Mouse (Mus musculus): Measurements from ENCODE around the gene Anxa4.

Gene Anxa4

GRCm38 (mm10) chr6:86754105-86754863 lies 39.1 kb downstream of the Anxa4 start:
- in situ Hi-C loops (cut with MboI, MseI) = no loop called here

DNA sequence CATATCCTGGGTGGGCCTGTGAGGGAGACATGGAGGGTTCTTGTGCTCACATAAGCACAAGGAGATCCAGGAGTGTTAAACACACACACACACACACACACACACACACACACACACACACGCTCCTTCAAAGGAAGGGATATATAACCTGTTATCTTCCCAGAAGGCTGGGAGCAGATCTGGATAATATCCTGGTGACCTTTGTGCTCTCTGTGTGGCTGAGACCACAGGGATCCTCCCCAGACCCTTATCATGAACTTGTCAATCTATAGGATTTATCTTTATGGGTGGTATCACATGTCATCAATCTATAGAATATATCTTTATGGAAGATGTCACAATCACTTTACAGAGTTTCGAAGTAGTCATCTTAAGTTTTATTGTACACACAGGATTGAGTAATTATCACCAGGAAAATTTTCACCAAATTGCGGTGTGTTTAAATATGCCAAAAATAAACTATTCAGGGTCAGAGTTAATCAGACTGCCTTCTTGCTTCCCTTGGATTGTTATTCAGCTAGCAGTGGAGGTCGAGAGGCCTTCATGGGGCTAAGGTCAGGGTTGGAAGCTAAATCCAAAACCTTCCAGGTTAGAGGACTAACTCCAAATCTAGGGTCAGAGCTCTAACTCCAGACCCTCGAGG lies 40.4 kb downstream of the Anxa4 start:
- in situ Hi-C loops (cut with MboI, MseI) = no loop called here

DNA sequence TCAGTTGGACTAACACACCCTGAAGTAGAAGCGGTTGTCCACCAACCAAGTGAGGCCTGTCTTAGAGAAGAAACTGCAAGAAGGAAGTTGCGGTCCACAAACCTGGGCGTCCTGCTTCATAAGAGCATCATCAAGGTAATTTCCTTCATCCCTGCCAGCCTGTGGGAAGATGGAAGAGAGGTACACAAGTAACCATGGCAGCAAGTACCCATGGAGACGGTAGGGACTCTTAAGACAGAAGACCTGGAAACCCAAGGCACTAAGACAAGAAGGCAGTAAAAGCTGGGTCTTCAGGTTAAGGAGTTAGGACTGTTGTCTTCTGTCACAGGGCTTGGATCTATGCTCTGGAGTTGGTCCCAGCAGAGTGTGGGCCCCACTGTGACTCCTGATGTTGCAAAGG lies 42.4 kb downstream of the Anxa4 start:
- in situ Hi-C loops (cut with MboI, MseI) = no loop called here

GRCm38 (mm10) chr6:86749817-86750216 lies 43.6 kb downstream of the Anxa4 start:
- in situ Hi-C loops (cut with MboI, MseI) = loop anchor here (5.0 kb wide), 1 partner anchor 57 kb away; no protein-coding TSS in a partner anchor

- in situ Hi-C loops (cut with MboI, MseI) = loop anchor here (5.0 kb wide), 1 partner anchor 60 kb away; no protein-coding TSS in a partner anchor
These were observed 46.2 kb downstream of the Anxa4 start for GRCm38 (mm10) chr6:86747171-86747570.

DNA sequence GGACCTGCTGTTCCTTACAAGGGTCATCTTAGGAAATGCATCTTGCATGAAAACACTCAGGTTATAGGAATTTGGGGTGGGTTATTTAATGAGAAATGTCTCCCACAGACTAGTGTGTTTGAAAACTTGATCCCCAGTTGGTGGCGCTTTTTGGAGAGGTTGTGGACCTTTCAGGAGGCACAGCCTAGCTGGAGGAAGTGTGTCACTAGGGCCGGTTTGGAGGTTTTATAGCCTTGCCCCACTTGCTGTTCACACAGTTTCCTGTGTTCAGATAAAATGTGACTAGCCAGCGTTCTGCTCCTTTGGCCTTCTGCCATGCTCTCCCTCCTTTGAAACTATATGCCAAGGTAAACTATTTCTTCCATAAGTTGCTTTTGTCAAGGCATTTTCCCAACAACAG lies 52.7 kb downstream of the Anxa4 start:
- in situ Hi-C loops (cut with MboI, MseI) = no loop called here

- in situ Hi-C loops (cut with MboI, MseI) = no loop called here
These were observed 56.6 kb downstream of the Anxa4 start for GRCm38 (mm10) chr6:86736830-86737229.

DNA sequence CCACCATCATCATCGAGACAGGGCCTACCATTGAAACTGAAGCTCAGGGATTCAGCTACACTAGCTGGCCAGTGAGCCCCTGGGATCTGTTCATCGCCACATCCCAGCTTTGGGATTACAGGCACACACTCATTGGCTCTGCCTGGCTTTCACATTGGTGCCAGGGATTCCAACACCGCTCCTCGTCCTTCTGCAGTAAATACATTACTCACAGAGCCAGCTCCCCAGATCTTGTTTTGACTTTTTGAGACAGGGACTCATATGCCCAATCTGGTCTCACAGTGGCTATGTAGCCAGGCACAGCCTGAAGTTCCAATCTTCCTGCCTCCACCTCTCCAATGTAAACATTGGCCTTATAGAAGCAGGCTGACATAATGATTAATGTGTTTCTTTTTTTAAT lies 57.1 kb downstream of the Anxa4 start:
- in situ Hi-C loops (cut with MboI, MseI) = no loop called here

- in situ Hi-C loops (cut with MboI, MseI) = no loop called here
These were observed 60.1 kb downstream of the Anxa4 start, which contains the start of gene Gmcl1 for GRCm38 (mm10) chr6:86733183-86733876. Gene Gmcl1, minus strand, starts transcription at chr6:86733383.

GRCm38 (mm10) chr6:86732276-86733173 lies 60.9 kb downstream of the Anxa4 start:
- in situ Hi-C loops (cut with MboI, MseI) = no loop called here

GRCm38 (mm10) chr6:86728711-86729110 lies 64.7 kb downstream of the Anxa4 start:
- in situ Hi-C loops (cut with MboI, MseI) = no loop called here

DNA sequence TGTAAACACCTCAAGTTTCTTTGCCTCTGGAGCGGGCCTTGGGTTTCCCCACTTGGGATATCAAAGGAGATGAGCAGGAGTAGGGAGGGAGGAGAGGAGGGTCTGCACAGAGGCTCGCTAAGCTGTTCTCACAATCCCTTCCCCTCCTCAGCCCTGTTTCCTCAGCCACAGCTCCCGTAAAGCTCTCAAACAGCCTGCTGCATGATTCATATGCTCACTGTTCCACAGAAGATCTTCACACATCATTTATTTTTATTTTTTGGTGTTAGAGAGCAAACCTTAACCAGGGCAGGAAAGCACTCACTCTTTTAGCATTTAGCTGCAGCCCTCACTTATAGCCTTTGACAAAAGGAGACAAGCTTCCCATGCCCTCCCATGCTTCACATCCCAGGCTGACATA lies 71.4 kb downstream of the Anxa4 start:
- in situ Hi-C loops (cut with MboI, MseI) = no loop called here

DNA sequence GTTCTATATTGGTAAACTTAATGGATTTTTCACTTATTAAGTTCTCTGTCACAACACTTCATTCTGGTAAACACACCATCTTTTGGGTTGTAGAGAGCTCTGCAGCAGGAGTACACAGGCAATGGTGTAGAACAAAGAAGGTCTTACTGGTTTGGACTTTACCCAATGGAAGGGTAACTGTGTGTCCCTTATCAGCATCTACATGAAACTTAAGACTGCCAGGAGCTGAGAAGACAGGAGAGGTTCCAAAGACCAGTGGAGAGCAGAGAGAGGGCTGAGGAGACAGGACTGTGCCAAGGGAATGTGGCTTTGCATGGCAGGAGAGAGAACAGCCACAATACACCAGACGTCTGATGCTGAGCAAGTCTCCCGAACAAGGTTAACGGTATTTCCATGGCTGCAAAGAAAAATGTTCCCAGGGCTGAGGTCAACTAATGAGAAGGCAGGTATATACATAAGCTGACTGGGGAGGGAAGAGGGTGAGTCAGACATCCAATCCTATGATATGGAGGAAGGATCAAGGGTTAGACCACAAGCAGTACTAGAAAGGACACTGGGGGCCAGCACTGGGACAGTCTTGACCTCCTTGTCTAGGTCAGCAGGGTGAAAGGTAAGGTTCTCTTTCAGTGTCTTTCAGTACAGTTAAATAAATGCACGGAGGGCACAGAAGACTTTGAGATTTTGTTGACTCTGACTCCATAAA lies 85.2 kb downstream of the Anxa4 start:
- in situ Hi-C loops (cut with MboI, MseI) = no loop called here

- in situ Hi-C loops (cut with MboI, MseI) = no loop called here
These were observed 90.8 kb downstream of the Anxa4 start for GRCm38 (mm10) chr6:86702577-86702976.

DNA sequence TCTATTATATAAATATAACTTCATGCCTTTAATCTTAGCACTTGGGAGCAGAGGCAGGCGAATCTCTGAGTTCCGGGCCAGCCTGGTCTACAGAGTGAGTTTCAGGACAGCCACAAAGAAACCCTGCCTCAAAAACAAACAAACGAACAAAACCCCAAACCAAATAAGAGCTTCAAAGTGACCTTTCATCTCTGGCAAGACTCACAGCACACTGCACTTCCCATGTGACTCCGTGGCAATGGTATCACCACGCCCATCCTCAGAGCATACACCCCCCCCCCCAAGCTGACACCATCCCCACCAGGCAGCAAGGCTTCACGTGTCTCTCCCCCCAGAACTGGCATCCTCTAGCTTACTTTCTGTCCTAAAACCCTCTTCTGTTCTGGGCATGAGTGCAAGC lies 95.5 kb downstream of the Anxa4 start:
- in situ Hi-C loops (cut with MboI, MseI) = no loop called here

- in situ Hi-C loops (cut with MboI, MseI) = no loop called here
These were observed 97.2 kb downstream of the Anxa4 start for GRCm38 (mm10) chr6:86696213-86696612.

- in situ Hi-C loops (cut with MboI, MseI) = no loop called here
These were observed 98.9 kb downstream of the Anxa4 start for GRCm38 (mm10) chr6:86694465-86694864.

DNA sequence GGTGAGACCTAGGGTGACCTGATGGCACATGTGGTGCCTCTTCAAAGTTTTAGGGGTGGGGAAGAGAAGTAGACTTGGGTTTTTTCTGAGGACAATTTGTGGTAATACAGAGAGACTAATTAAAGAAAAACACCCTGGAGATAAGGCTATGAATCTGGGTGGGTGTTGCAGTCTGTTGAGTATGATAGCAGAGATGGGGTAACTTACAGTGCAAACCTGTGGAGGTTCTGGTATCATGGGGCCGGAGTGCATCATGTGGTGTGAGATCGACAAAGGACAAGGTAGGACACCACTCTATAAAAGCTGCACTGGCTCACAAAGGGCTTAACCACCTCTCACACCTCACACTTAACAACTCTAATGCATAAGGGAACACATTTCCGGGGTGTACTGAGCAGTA lies 103.7 kb downstream of the Anxa4 start:
- in situ Hi-C loops (cut with MboI, MseI) = no loop called here

GRCm38 (mm10) chr6:86686971-86687370 lies 106.4 kb downstream of the Anxa4 start:
- in situ Hi-C loops (cut with MboI, MseI) = no loop called here
